Mouse (Mus musculus): ENCODE measurements around the gene Rgs8.

Gene Rgs8

DNA sequence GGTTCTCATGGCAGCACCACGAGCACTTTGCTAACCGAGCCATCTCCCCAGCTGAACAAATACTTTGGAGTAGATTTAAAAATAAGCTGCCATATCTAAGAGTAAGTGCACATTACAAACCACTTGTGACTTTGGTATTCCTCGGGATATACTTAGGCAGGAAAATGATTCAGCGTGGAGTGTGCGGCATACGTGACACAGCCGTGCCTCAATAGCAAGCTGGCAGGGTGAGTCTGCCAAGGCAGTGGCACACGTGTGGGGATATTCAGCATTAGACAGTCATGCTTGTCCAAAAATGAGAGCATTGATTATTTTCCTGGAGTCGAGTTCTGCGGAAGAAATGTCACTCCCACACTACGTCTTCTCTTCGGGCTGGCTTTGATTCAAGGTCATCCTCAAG lies 21.1 kb downstream of the Rgs8 start:
- DNase-seq (ENCODE audit: extremely low spot score, low spot score): no peak

DNA sequence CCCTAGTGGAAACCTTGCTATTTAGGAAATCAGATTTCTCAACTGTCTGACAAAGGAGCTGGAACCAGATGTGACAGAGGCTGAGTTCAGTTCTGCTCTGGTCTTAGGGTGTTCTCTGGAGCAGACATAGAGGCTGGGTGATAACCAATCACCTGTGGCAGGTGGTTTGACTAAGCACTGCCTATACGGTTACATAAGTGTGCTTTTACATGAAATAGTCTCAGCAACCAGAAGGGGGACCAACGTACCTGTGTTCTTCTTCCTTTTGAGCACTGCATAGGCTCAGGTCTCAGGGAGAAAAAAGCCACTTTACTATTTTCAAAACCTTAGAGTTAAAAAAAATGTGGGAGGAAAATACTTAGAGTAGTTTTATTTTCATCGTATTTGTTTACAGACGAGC lies 22.8 kb downstream of the Rgs8 start:
- no peak for DNase-seq (ENCODE audit: extremely low spot score, low spot score)

DNA sequence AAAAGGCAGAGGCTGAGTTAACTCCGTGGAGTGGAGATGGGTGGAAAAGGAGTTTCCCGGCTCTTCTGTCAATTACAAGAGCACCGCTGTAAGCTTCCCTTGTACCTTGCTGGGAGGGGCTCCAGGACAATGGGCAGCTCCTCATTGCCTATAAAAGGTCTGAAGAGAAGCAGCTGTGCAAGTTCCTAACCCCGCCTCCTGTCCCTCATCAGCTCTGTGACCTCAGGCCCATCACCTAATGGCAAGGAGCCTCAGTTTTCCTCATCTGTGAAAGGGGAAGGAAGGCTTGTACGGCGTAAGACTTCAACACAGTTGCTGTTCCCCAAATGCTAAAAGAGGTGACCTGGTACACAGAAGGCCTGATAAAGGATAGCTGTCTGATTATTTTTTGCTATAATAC lies 24.8 kb downstream of the Rgs8 start:
- no peak for DNase-seq (ENCODE audit: extremely low spot score, low spot score)

DNA sequence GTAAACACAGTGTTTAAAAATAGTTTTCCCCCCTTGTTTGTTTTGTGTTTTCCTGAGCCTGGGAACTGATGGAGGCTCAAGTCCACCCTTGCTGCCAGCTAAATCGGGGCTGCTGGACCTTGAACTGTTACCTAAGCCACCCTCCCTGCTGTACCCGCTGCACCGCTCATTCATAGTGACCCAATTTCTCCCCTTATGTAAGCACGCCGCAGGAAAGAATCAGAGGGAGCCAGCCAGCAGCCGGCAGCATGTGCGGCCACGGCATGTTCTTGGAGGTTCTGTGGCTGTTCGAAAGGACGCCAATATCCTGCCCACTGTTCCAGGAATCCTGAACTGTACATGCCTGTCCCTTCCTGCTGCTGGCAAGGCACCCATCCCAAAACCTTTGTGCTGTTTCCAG lies 26.3 kb downstream of the Rgs8 start:
- DNase-seq (ENCODE audit: extremely low spot score, low spot score): no peak

DNA sequence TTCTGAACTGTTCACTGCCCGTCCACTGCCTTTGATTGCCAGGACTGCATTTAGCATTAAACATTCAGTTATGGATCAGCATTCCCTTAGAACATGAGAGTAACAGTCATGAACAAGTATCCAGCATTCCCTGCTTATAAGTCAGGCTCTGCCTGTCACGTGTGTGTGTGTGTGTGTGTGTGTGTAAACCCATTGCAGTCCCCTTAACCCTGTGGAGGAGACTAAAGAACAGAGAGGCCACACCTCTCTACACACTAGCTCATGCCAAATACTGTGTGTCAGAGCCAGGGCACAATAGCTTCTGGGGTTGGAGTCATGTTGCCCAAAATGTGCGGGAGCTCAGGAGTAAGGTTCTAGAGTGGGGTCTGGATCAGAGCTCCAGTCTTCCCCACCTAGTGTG lies 26.8 kb downstream of the Rgs8 start:
- no peak for DNase-seq (ENCODE audit: extremely low spot score, low spot score)

DNA sequence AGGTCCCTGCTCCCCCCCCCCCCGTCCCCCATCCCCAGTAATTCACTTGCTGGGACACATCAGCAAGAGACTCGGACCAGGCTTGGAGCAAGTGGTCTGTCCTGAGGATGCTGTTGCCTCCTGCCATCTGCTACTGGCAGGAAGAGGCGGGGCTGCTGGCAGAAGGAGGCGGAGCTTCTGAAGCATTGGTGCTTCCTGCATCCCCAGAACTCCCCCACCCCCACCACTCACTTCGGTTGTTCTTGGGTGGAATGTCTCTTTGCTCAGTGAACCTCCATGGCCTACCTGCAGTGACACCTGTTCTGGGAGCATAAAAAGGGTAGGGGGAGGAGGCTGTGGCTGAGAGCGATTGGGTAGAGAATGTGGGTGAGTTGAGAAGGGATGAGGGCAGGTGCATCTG lies 27.5 kb downstream of the Rgs8 start:
- no peak for DNase-seq (ENCODE audit: extremely low spot score, low spot score)

DNA sequence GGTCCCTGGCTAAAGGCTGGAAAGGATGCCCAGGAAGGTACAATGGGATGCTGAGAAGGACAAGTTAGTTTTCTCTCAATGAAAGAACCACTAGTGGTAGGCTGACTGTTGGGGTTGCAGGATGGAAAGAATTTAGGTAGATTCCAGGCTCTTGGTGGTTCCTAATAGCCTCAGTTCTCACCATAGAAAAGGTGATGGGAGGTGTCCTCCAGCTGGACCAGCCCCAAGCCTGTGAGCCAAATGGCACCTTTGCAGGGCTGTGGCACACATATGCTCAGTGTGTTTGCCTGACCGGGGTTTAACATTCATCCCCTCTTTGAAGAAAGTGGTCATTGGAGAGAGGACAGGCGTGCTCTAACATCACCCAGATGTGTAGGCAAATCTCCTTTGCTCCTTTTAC lies 28.2 kb downstream of the Rgs8 start:
- DNase-seq (ENCODE audit: extremely low spot score, low spot score): no peak

DNA sequence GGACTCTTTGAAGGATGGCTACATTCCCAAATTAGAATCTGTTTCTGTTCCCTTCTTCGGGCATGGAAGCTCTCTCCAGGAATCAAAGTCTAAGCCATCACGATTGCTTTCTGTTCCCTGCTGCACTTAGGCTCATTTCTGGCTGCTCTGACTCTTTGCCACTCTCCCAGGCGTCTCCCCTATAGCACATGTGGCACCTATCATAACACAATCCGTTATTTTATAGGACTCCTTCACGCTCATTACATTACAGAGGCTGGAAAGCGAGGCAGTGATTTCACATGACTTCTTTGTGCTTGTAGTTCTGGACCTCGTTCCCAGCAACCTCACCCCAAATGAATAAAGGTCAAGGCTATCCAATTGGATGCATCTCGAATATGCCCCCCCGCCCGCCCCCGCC lies 30.4 kb downstream of the Rgs8 start:
- DNase-seq (ENCODE audit: extremely low spot score, low spot score): no peak

DNA sequence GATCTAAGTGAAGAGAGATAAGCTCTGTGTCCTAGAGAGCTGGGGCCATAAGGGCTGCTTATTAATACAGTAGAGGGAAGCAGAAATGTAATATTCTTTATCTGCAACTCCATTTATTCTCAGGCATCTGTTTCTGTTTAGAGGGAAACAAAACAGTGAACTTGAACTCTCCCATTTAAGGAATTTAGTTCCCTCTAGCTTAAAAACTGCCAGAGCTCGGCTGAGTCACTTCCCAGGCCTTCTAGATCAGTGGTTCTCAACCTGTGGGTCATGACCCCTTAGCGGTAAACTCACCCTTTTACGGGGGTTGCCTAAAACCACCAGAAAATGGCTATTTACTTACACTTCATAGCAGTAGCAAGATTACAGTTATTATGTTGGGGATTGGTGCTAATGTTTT lies 32.8 kb downstream of the Rgs8 start:
- DNase-seq (ENCODE audit: extremely low spot score, low spot score): no peak

DNA sequence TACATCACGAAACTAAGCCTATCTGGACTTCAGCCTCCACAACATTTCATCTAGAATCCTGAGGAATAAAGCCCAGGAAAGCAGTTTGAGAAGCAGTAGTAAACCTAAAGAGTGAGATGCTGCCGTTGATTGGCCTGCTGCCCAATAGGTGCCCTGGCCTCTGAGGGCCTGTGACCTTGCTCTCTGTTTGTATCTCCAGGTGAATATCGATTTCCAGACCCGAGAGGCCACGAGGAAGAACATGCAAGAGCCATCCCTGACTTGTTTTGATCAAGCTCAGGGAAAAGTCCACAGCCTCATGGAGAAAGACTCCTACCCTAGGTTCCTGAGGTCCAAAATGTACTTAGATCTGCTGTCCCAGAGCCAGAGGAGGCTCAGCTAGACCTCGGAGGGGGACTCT lies 39.7 kb downstream of the Rgs8 start:
- DNase-seq (ENCODE audit: extremely low spot score, low spot score): no peak

DNA sequence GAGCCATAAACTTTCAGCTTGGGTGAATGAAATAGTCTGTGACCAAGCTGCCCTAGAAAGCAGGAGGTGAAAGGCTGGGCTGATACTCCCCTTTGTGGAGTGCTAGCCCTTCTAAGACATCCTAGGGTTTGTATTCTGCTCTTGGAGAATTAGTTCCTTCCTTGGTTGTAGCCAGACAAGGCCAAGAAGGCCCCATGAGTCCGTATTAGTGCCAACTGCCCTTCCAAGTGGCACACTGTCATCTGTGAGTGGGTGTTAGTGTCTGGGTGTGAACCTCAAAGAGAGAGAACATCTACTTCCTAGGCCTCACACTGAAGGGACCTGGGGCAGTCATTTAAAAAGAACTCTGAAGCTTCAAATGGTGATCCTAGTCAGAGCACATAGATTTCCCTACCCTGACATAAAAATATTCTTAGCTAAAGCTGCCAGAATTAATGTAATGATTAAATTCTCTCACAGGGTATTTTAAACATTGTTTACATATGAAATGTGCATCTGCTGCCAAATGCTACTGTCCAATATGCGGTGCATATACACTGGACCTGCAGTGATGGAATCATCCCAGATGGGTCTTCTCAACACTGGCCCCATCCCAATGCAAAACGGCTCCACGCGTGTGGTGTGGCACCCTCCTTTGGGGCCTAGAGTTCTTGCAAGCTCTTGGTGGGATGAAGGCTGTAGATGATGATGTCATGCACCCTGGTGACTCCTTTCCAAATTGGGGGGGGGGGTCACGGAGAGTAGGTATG lies 41.7 kb downstream of the Rgs8 start:
- DNase-seq (ENCODE audit: extremely low spot score, low spot score): no peak

DNA sequence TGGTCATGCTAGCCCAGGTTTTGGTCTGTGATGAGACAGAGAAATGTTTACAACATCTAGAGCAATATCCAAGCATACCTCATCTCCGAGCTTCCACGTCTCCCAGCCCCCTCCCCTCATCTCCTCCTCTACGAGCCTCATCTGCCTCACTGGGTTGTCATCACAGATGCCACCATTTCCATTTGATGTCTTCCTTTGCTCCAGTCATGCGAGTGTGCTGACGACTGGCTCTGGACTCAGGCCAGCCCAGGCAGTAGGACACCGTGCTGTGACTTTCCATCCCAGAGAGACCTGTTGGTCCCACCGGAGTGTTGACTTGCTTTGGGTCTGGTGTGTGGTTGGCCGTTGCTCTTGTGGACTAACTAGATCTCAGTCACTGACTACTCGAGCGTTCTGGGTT lies 42.6 kb downstream of the Rgs8 start:
- no peak for DNase-seq (ENCODE audit: extremely low spot score, low spot score)

DNA sequence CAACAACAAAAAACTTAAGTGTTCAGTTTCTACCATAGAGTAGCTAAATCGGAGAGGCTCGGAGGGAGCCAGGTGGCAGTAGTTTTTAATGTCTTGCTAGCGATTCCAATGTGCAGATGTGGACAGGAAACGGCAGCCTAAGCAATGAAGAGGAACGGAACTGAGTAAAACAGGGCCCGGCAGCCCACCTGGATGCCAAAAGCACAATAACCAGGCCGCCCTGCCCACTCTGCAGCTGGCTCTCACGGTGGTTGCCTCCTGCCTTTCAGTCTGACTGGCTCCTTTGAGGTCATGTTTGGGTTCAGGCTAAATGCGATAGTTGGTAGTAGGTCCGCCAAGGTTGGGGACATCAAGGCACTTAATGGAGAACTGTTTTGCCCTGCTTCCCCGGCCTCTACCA lies 43.3 kb downstream of the Rgs8 start:
- DNase-seq (ENCODE audit: extremely low spot score, low spot score): no peak

DNA sequence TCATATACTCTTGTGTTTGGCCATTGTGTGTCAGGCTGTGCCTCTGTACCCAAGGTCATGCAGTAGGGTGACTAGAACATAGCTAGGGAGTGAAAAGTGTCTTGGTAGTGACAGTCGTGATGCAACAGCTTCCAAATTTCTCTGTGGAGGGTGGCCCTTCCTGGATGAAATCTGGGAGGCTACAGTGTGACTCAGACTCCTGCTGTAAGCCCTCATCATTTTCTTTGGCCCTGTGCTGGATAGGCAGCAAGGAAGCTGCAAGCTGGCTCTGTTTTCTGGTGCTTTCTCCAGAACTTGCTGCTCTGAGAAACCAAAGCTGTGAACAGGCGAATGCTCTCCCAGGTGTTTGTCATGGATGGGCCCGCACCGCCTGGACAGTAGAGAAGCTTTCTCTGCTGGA lies 43.7 kb downstream of the Rgs8 start:
- no peak for DNase-seq (ENCODE audit: extremely low spot score, low spot score)

DNA sequence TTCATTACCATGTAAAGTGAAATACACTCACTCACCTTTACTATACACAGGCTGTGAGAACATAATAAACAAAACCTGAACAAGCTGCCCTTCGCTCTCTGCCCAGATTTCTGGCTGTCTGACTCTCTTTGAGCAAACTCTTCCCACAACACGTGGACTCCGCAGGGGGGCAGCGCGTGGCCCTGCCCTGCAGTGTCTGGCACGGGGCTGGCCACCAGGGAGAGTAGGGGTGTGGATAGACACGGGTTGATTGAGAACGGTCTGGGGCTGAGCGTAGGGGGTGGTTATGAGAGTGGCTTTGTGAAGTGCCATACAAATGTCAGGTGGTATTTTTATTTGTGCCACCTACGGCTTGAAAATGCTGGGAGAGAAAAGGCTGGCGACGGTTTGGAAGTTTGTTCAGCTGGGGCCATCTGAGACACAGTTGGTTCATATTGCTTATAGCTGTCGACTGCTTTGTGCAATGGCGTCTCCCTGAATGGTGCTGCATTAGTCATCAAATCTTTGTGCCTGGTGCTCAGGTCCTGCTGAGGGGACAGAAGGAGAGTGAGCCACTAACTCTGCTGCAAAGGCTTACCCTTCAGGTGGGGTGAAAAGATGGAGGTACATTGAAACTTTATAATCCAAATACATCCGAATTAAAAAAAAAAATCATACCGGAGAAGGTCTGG lies 44.9 kb downstream of the Rgs8 start:
- no peak for DNase-seq (ENCODE audit: extremely low spot score, low spot score)

DNA sequence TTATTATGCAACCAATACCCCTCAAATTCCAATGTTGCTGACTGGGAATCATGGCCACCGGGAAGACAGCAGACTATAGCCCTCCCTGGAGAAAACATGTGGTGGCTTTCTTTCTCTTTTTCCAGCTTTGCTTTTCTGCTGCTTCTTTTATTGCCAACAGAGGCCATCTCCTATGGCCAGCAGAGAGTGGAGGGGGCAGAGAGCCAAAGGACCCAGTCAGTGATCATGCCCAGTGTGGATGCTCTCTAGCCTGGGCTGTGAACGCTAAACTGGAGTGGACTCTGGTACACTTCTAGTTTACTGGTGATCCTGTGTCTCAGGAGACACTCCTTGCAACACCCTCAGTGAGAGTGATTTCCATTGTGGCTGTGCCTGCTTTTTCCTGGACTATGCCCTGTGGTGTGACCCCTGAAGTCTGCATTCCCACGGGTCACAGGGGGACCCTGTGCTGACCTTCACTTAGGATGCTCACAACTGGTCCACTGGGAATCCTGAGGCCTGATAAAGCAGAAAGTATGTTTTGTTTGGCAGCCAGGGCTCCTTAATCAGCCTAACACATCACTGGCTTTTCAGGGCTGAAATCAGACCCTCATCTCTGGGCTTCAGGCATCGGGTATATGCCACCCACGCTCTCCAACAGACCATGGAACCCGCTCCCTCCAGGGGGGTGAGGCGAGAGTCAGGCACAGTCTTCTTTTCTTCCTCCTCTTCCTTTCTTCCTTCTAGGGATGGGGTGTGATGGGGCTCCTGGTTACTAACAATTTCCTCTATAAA lies 45.7 kb downstream of the Rgs8 start:
- no peak for DNase-seq (ENCODE audit: extremely low spot score, low spot score)

DNA sequence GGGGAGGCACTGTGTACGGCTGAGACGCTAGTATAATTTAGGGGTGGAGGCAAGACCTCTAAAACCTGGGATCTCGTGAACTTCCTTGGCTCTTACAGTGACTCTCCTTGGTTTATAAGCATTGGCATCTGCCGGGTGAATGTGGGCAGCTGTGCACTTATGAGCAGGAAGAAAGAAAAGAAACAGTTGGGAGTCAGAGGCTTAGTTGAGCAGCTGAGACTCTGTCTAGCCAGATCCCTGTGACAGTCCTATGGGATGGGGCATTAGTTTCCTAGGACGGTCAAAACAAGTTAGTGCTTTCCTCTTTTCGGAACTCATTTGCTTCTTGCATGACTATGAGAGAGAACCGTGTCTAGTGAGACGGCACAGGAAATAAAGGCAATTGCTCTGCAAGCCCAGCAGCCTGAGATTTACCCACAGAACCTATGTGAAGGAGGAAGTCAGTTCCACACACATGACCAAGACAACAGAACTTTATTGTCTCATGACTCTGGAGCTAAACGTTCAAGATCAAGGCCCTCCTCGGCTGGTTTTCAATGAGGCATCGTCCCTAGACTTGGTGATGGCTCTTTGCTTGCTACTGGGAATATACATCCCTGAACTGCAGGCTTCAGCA lies 47.7 kb downstream of the Rgs8 start:
- DNase-seq (ENCODE audit: extremely low spot score, low spot score): no peak

DNA sequence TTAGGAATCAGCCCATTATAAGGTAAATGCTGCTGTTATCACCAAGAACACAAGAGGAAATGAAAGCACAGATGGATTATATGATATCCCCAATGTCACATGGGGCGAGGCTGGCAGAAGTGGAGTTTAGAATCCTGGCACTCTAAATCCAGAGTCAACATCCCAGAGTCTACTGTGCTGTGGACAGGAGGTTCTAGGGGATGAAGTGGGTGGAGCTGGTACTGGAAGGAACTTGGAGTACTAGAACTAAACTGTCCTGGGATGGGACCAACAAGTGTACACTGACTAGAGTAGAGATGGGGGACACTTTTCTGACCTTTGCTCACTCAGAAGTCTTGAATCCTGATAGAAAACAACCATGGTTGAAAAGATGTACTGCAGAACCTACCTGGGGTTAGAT lies 48.6 kb downstream of the Rgs8 start:
- DNase-seq (ENCODE audit: extremely low spot score, low spot score): no peak

DNA sequence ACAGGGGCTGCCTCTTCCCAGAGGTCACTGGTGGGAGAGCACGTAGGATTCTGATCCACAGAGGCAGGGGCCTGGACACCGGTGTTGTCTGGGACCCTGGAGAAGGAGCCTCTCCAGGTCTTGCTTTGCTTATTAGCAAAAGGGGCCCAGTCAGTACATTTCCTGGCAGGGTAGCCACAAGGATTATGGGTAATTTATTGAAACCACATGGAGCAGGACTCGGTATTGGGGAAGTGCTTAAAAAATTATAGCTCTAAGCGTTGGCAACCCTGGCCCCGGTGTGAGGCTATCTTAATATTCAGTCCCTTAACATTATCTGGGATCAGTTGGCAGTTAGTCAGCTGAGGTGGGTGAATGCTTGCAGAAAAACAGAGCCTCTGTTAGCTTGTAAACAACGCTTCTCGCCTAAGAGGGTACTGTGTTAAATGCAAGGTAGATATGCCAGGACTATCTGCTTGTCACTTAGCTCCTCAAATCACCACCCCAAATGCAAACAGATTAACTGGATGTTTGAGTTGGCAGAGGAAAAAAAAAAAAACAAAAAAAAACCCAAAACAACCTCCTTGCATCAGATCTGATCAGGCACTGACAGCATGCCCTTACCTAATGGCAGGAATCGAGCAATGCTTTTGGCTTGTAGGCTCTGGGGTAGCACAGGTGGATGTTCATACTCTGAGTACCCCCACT lies 49.5 kb downstream of the Rgs8 start:
- DNase-seq (ENCODE audit: extremely low spot score, low spot score): no peak

DNA sequence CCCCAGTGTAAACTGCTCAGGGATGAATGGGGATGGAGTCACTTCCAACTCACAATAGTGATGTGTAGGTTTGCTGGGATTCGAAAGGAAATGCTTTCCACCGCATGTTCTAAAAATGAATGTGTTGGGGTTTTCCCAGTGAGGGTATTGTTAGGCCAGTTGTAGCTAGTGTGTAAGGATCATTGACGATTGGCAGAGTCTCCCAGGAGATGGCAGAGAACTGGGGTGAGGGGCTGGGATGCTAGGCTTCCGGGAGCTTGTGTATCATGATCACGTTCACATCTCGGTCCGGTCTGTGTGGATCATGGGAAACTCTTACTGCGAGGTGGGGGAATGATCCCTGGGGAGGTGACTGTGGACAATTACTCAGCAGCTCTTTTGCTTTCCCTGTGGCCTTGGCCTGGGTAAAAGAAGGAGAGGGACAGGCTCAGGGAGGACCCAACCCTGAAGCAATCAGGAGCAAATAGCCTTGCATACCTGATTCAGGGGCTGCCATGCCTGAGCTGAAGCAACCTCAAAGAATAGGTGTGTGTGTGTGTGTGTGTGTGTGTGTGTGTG lies 50.1 kb downstream of the Rgs8 start:
- no peak for DNase-seq (ENCODE audit: extremely low spot score, low spot score)

DNA sequence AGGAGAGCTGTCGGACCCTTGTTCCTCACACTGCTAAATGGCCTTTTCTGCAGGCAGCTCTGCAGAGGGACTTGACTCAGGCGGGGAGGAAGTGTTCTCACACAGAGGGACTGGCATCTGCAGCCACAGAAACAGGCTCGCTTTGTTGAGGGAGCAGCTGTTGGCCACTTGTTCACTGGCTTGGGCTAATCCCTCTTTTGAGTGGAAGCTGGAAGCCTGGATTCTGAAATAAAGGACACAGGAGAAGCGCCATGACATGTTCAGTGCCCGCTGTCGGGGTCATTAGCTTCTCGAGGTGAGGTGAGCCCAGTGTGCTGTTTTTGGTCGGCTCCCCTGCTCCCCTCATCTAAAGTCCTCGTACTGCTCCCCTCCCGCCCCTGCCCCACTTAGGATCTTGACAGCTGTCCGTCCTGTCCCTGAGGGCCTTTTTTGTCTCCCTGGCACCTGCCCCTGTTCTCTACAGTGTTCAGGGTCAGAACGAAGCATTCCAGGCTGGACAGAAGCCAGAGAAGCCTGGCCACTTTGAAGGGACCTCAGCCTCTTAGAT lies 50.7 kb downstream of the Rgs8 start:
- no peak for DNase-seq (ENCODE audit: extremely low spot score, low spot score)

Data from neural tube, embryonic 10.5 days (tissue).